Mouse (Mus musculus): ENCODE measurements at regions not wholly inside any gene's neighbourhood (a gene's known extent, or its start where the extent isn't known, plus 50 kb on each side); places are given as distances from the start of the nearest gene placed in this dataset.

GRCm38 (mm10) chr5:139627552-139627951 is 84.3 kb downstream of the Uncx start:
- TF ChIP-seq GATA1 (IDR thresholded peaks at IDR 0.05; ENCODE audit: borderline replicate concordance, low read length), result no peak
- no peak for TF ChIP-seq FLI1 (IDR thresholded peaks at IDR 0.05; ENCODE audit: low read length)
